Mouse (Mus musculus): ENCODE measurements at regions not wholly inside any gene's neighbourhood (a gene's known extent, or its start where the extent isn't known, plus 50 kb on each side); places are given as distances from the start of the nearest gene placed in this dataset.

DNA sequence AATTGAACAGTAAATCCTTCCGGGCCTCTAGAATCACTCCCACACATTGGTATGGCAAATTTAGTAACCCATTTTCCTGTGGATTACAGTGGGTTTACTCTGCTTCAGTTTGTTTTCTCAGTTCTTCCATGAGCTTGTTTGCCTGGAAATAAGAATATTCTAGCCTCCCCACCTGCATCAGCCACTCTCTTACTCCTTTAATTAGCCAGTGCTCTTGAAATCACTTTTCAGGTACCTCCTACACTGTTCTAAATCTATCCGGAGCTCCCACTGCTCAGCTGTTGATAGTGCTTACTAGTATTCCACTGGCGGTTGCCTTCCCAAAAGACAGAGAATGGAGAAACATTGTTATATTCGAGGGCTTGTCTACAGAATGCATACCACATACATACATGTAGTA, 167.1 kb downstream of the Htr7 start:
- Histone ChIP-seq H3K4me2 (replicated peaks) (no peak overlapping the region), H3K9ac (no peak overlapping the region), H3K9me3 (no peaks in the 10 kb centered on the region), H3K4me3 (no peak overlapping the region), H3K27me3 (replicated peaks) (no peaks in the 10 kb centered on the region), H3K27ac (no peak overlapping the region), H3K36me3 (no peaks in the 10 kb centered on the region), H3K4me1 (no peaks in the 10 kb centered on the region)
- WGBS, result 86% methylated on average over 4 of the region's 4 CpGs
- ATAC-seq (ENCODE audit: low FRiP score, low read depth), result no peak

DNA sequence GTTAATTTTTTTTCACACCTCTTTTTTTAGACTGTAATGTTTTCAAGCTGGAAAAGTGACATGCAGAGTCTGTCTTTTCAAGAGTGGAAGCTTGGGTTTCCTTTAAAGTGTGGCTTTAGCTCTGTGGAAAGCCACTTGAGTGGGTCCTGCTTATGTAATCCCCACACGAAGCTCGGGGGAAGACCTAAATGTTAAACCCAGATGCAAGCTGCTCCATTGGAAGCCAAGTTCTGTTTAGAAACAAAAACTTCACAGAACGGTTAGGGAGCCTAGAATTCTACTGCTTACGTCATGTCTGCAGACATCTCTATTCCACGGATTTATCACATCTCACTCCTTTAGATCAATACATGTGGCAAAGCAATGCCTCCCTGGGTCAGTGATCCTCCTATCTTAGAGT, 171.0 kb downstream of the Htr7 start:
- H3K4me1 ChIP-seq, result no peaks in the 10 kb centered on the region
- H3K4me2 ChIP-seq (replicated peaks), result no peak overlapping the region
- no peak overlapping the region for H3K9ac ChIP-seq
- H3K27me3 ChIP-seq (replicated peaks), result no peaks in the 10 kb centered on the region
- 82% methylated on average over 5 of the region's 5 CpGs for WGBS
- no peaks in the 10 kb centered on the region for H3K36me3 ChIP-seq
- H3K4me3 ChIP-seq, result no peak overlapping the region
- no peak overlapping the region for H3K27ac ChIP-seq
- H3K9me3 ChIP-seq, result no peaks in the 10 kb centered on the region
- ATAC-seq (ENCODE audit: low FRiP score, low read depth), result no peak

DNA sequence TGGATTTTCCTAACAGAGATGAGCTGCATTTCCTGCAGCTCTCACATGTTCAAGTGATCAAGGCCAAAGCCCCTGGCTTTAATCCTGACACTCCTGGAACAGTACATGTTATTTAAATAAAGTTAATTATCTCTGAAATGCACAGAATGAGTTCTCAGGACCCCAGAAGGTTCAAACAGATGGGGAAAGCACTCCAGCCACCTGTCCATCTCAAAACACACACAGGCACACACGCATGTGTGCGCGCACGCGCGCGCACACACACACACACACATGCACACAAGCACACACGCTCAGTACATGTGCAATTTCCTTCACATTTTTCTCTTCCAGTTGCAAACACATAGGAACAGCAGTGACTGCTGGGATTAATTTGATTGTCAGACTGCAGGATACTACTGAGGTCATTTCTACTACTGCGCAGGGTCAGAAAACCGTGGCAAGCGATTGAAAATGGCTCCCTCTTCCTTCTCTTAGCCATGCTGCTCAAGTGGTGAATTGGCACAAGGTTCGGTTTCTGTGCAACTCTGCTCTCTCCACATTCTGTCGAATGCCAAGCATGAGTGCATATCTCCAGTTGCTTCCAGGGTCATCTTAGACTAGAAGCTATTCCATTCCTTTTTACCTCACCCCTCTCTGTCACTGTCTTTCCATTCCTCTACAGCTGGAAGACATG, 175.4 kb downstream of the Htr7 start:
- Histone ChIP-seq H3K9ac (no peak overlapping the region), H3K4me1 (no peaks in the 10 kb centered on the region), H3K27ac (no peak overlapping the region), H3K4me2 (replicated peaks) (no peak overlapping the region), H3K27me3 (replicated peaks) (no peaks in the 10 kb centered on the region), H3K36me3 (no peaks in the 10 kb centered on the region), H3K9me3 (no peaks in the 10 kb centered on the region), H3K4me3 (no peak overlapping the region)
- 95% methylated on average over 13 of the region's 13 CpGs for WGBS
- no peak for ATAC-seq (ENCODE audit: low FRiP score, low read depth)

DNA sequence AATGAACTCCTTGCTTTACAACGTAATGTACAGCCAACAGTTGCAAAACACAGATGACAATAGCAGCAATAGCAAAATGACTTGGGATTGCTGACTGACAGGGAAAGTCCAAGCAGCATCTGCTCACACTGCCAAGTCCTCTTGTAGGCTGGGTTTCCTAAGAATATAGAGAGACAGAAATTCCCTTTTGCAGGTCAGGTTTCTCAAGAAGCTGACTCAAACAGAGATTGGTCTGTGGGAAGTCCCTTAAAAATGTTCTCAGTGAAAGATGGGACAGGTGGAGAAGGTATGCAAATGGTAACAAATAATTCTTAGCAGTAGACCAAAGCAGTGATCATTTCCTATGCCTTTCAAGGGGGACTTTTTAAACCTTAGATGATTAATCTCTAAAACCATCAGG, 181.8 kb downstream of the Htr7 start:
- H3K4me3 ChIP-seq, result no peak overlapping the region
- no peak overlapping the region for H3K4me2 ChIP-seq (replicated peaks)
- ATAC-seq (ENCODE audit: low FRiP score, low read depth), result no peak
- no peaks in the 10 kb centered on the region for H3K27me3 ChIP-seq (replicated peaks)
- no peaks in the 10 kb centered on the region for H3K9me3 ChIP-seq
- no peak overlapping the region for H3K9ac ChIP-seq
- no peaks in the 10 kb centered on the region for H3K4me1 ChIP-seq
- H3K27ac ChIP-seq, result no peak overlapping the region
- no peaks in the 10 kb centered on the region for H3K36me3 ChIP-seq
- 79% methylated on average over 1 of the region's 1 CpGs for WGBS

DNA sequence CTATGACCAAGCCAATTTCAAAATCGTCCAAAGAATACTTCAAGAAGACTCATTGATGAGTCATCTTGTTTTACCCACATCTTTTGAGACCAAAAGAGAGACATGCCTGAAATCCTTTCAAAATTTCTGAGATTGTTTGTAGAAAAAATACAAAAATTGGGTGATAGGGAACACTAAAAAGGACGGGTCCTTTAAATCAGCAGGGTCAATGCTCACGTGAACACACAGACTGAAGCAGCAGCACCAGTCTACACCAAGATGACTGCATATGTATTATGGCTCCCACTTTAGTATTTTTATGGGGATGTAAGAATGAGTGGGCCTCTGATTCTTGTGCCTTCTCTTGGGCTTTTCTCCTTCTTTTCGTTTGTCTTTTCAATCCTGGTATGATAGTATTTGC, 186.6 kb downstream of the Htr7 start:
- no peak overlapping the region for H3K9ac ChIP-seq
- ATAC-seq (ENCODE audit: low FRiP score, low read depth), result no peak
- H3K36me3 ChIP-seq, result no peaks in the 10 kb centered on the region
- no peaks in the 10 kb centered on the region for H3K27me3 ChIP-seq (replicated peaks)
- no peak overlapping the region for H3K4me2 ChIP-seq (replicated peaks)
- WGBS, result 83% methylated on average over 4 of the region's 4 CpGs
- no peaks in the 10 kb centered on the region for H3K4me1 ChIP-seq
- no peaks in the 10 kb centered on the region for H3K9me3 ChIP-seq
- H3K4me3 ChIP-seq, result no peak overlapping the region
- no peak overlapping the region for H3K27ac ChIP-seq

DNA sequence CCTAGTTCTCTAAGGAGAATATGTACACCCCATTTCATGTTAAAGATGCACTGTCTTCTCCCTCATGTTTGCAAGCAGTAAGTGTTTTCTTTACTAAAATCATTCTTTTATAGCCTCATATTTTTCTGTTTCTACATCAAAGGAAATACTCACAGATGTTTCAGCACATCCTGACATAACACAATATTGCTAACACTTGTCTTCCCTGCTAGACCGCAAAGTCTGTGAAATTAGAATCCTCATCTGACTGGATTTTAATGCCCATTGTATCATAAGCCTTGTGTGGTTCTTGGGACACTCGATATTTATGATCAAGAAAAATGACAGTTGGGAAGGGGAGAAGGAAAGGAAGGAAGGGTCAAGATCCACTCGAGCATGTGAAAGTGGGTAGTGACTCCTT, 188.8 kb downstream of the Htr7 start:
- Histone ChIP-seq H3K27me3 (replicated peaks) (no peaks in the 10 kb centered on the region), H3K27ac (no peak overlapping the region), H3K4me1 (no peaks in the 10 kb centered on the region), H3K36me3 (no peaks in the 10 kb centered on the region), H3K9ac (no peak overlapping the region), H3K4me3 (no peak overlapping the region), H3K4me2 (replicated peaks) (no peak overlapping the region), H3K9me3 (no peaks in the 10 kb centered on the region)
- no peak for ATAC-seq (ENCODE audit: low FRiP score, low read depth)
- 88% methylated on average over 3 of the region's 3 CpGs for WGBS

DNA sequence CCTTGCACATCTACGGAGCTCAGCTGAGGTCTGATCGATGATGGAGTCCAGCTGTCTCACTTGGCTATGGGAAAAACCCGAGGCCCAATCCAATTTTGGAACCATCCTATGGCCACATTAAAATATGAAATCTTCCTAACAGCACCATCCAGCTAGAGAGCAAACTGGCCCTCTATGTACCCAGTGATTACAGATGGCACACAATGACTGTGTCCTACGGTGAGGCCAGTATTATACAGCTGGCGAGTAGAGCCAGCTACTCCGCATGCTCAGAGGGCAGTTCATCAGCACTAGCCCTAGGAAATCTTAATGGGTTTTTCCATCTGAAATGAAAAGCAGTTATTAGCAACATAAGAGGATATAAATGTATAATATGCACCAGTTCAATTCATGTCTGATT, 194.3 kb downstream of the Htr7 start:
- Histone ChIP-seq H3K9me3 (no peaks in the 10 kb centered on the region), H3K4me1 (no peaks in the 10 kb centered on the region), H3K36me3 (no peaks in the 10 kb centered on the region), H3K9ac (no peak overlapping the region), H3K4me3 (no peak overlapping the region), H3K27me3 (replicated peaks) (no peaks in the 10 kb centered on the region), H3K4me2 (replicated peaks) (no peak overlapping the region), H3K27ac (no peak overlapping the region)
- WGBS, result 88% methylated on average over 6 of the region's 6 CpGs
- no peak for ATAC-seq (ENCODE audit: low FRiP score, low read depth)

DNA sequence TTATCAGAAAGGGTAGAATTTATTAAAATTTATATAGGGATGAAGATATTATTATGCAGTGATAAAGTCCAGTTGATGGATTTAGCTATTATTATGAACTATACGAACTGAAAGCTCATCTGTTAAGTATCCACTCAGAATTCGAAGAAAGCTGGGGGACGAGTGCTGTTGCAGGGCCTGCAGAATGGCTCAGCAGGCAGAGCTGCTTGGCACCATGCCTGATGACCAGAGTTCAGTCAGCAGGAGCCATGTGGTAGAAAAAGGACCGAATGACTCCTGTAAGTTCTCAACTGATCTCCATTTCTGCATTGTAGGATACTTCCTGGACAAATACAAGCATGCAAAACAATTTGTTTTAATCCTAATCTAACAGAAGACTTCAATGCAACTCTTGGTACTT, 195.9 kb downstream of the Htr7 start:
- no peak overlapping the region for H3K4me3 ChIP-seq
- H3K9me3 ChIP-seq, result no peaks in the 10 kb centered on the region
- no peaks in the 10 kb centered on the region for H3K36me3 ChIP-seq
- H3K27me3 ChIP-seq (replicated peaks), result no peaks in the 10 kb centered on the region
- 63% methylated on average over 4 of the region's 4 CpGs for WGBS
- ATAC-seq (ENCODE audit: low FRiP score, low read depth), result no peak
- H3K9ac ChIP-seq, result no peak overlapping the region
- H3K4me1 ChIP-seq, result no peaks in the 10 kb centered on the region
- no peak overlapping the region for H3K27ac ChIP-seq
- no peak overlapping the region for H3K4me2 ChIP-seq (replicated peaks)

DNA sequence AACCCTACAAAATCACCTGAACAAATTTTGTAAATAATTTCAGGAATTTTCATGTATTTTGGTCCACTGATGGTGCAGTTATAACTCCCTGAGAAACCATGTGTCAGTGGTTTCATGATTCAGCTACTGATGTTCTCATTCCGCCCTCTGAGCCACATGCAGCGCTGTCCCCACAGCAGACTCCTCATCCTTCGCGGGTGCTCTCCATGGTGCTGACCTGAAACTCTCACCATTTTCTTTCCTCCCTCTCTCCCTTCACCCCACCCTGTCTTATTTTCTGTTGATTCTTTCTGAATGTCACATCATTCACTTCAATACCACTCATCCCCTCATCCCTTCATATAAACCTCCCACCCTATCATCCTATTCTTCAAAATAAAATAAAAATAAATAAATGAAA, 224.3 kb downstream of the Htr7 start:
- Histone ChIP-seq H3K4me2 (replicated peaks) (no peak overlapping the region), H3K4me1 (no peaks in the 10 kb centered on the region), H3K36me3 (no peaks in the 10 kb centered on the region), H3K4me3 (no peak overlapping the region), H3K27ac (no peak overlapping the region), H3K9ac (no peak overlapping the region), H3K9me3 (no peaks in the 10 kb centered on the region), H3K27me3 (replicated peaks) (no peaks in the 10 kb centered on the region)
- 0 out of 2 replicates have a peak, but pooled peaks have one; percentile 50 for ATAC-seq (ENCODE audit: low FRiP score, low read depth)
- 14% methylated on average over 4 of the region's 4 CpGs for whole genome bisulfite sequencing

DNA sequence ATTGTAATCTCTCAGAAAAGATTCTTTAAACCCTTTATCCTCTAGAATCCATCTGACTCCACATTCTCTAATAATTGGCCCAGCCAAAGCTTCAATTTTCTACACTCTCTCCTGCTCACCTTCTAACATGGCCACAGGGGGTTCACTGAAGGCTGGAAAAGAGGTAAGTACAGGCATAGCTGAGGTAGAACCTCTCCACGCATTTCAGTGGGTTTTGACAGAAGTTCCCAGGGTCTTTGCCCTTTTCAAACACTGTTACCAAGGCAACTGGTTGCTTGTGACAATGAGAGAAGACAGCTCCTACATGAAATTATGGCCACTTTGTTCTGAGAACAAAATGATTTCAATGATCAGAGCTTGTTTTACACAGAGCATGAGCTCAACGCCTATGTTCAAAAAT, 231.2 kb downstream of the Htr7 start:
- 42% methylated on average over 2 of the region's 2 CpGs for WGBS
- Histone ChIP-seq H3K4me1 (no peaks in the 10 kb centered on the region), H3K27ac (no peak overlapping the region), H3K4me2 (replicated peaks) (no peak overlapping the region), H3K9ac (no peak overlapping the region), H3K4me3 (no peak overlapping the region), H3K9me3 (no peaks in the 10 kb centered on the region), H3K27me3 (replicated peaks) (no peaks in the 10 kb centered on the region), H3K36me3 (no peaks in the 10 kb centered on the region)
- no peak for ATAC-seq (ENCODE audit: low FRiP score, low read depth)

DNA sequence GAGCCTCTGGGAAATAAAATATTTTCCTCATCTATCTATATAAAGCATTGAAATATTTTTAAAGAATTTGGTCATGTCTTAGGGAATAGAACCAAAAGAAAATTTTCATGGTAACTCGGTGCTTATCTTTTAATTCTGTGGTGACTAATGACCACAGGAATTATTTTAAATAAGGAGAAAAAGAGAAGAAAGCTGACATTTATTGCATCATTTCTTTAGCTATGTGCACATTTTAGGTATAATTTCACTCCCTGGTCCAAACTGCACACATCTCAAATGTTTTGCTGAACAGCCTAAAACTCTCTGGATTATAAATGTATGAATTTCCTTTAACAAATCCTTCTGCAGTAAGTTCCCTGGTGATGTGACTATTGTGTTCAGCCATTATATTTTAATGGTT, 237.7 kb downstream of the Htr7 start:
- WGBS, result 91% methylated on average over 1 of the region's 1 CpGs
- Histone ChIP-seq H3K27ac (no peak overlapping the region), H3K36me3 (no peaks in the 10 kb centered on the region)

DNA sequence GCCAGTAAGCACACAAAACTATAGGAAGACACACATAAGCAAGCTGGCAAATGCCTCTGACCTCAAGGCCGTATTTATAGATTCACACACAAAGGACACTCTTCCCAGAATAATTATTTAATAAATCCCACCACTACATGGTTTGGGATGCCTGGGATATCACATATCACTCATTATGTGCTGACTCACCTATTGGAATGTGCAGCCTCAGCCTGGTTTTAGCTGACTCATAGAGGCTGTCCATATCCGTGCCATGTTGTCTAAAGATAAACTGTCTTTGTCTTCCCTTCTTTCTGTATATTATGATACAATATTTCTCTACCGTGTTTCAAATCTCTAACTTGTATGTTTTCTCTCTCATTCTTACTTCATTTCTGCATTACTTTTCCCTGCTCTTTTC, 262.6 kb downstream of the Htr7 start:
- 89% methylated on average over 3 of the region's 3 CpGs for WGBS
- Histone ChIP-seq H3K4me1 (no peaks in the 10 kb centered on the region), H3K9me3 (no peaks in the 10 kb centered on the region), H3K4me2 (replicated peaks) (no peak overlapping the region), H3K27ac (no peak overlapping the region), H3K36me3 (no peaks in the 10 kb centered on the region), H3K4me3 (no peak overlapping the region), H3K9ac (no peak overlapping the region), H3K27me3 (replicated peaks) (no peaks in the 10 kb centered on the region)
- ATAC-seq (ENCODE audit: low FRiP score, low read depth), result no peak

More for the DNA sequence above, 237.7 kb downstream of the Htr7 start:
- ATAC-seq (ENCODE audit: low FRiP score, low read depth), result no peak
- Histone ChIP-seq H3K4me2 (replicated peaks) (no peak overlapping the region), H3K9me3 (no peaks in the 10 kb centered on the region), H3K4me3 (no peak overlapping the region), H3K9ac (no peak overlapping the region), H3K4me1 (no peaks in the 10 kb centered on the region), H3K27me3 (replicated peaks) (no peaks in the 10 kb centered on the region)

DNA sequence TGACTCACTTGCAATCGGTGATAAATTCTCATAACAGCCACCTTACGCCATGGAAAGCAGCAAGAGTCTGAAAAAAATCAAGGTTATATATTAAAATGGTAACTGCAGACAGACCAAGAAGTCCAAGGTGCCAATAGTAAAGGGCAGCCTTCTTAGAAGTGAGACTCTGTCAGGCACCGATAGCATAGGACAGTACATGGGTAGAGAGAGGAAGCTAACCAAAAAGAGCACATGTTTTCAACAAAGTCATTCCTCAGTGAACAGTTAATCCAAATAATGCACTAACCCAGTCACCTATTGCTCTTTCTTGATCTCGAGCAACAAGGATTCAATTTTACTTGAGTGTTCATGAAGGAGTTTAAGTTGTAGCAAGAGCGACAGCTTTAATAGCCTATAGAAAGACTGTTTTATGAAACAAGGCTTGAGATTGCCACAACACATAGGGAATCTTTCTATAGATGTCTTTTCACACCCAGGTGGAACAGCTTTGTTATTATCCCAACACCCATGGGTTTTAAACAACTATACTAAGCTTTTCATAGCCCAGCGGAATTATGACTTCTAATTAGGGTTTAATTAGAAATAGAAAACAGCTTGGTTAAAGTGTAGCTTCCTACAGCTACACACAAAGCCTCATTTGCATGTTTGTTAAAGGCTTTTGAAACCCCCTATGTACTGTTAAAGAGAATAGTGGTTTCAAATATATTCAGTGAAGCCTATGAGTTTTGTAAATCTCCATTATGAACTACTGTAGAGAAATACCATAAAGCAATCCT, 269.9 kb downstream of the Htr7 start:
- 90% methylated on average over 6 of the region's 6 CpGs for WGBS
- Histone ChIP-seq H3K27ac (no peak overlapping the region), H3K27me3 (replicated peaks) (no peaks in the 10 kb centered on the region), H3K36me3 (no peaks in the 10 kb centered on the region), H3K9ac (no peak overlapping the region), H3K9me3 (no peaks in the 10 kb centered on the region), H3K4me2 (replicated peaks) (no peak overlapping the region), H3K4me1 (no peaks in the 10 kb centered on the region), H3K4me3 (no peak overlapping the region)
- ATAC-seq (ENCODE audit: low FRiP score, low read depth), result no peak

Measured in neural tube, embryonic 12.5 days (tissue).